Mouse (Mus musculus) sigmoid colon, adult 10 weeks (tissue): Measurements from ENCODE around the gene Art1. TPM values are rescaled to one million over a fixed set of nuclear protein-coding genes. Genes with fewer than 3 reads are reported as not detected.

Experiments
- polyA plus RNA-seq: library from polyadenylated mRNA; stranded (reverse); fragments of 350-450 nt; fragmentation: Illumina TruSeq; extraction: RNeasy Lipid Tissue Mini Kit (QIAGEN cat#74804); gene quantifications from one replicate; pipeline ENCODE4 v1.2.3, GENCODE M21; 2014; ENCODE audit warnings: low read depth, low replicate concordance

Gene Art1
- polyA plus RNA-seq: not detected

DNA sequence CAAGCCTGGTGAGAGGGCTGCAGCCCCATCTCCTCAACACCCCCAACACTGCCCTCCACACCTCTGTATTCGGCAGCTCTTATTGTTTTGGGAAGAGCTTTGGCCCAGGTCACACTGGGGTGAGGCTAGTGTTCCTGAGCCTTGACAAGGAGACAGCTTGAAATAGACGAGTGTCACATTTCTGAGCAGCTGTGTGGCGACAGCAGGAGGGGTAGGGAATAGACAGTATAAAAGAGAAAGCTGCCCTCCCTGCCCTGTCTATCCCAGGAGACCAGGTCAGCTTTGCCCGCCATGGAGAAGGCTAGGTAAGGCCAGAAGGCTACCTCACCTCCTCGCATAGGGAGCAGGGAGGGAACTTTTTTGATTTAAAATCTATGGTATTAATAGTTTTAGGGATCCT is at the start of gene Art1:
Gene Art1, plus strand, starts transcription at position 257 of the 400 bp plus-strand sequence.

DNA sequence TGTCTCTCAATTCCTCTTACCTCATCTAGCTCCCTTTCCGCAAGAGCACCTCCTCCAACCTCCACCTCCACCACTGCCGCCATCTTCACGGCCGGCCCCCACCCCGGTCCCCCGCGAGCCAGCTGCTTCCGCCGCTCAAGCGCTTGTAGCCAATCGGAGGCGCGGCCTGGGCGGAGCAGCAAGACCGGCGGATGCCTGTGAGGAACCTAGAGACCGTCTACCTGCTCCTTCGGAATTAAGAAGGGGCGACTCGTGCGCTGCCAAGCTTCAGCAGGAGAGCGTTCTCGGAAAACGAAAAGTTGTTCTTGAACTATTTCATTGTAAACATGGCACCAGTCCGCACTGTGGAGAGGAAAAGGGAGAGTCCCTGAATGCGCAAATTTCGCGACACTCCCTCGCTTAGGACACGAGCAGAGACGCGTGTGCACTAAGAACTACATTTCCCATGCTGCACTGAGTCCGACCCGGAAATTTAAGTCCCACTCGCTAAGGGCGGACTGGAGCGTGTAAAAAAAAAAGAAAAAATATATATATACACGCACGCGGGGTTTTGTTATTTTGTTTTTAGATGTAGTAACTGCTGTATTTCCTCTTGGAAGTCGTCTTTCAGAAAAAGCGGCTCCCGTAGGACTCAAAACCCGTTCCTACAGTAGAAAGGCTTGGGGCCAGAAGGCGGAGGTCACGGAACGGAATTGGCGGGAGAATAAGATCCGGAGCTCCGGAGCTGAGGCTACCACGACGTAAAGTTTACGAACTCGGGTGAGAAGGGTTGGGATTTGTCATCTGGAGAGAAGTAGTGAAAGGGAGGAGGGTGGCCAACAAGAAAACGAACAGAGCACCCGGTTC is 36.3 kb upstream of the Art1 start, which contains the start of the genes Rnf121, Xndc1 and Xntrpc:
Gene Rnf121, minus strand, starts transcription at position 424 of the 846 bp plus-strand sequence.
Gene Xndc1, plus strand, starts transcription at position 466 of the 846 bp plus-strand sequence.
Gene Xntrpc, plus strand, starts transcription at position 668 of the 846 bp plus-strand sequence.

DNA sequence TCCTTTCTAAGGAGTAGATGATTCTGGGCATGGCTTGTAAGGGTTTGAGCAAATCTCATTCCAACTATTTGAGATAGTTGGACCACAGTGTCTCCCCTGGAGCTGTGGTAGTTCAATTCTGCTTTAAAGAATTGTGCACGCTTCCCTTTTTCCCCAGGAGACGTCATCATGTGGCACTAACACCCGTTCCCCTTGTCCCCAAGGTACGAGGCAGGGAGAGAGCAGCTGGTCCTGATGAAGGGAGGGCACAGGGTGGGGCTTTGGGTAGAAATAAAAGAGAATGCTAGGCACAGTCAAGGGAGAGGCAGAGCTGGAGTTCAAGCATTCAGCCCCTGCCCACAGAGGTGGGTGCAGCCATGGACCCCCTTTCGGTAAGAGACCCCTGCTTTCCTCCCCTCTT is 18.7 kb upstream of the Art1 start, which contains the start of gene Trpc2:
Gene Trpc2, plus strand, starts transcription at position 301 of the 400 bp plus-strand sequence.

GRCm38 (mm10) chr7:102109171-102109570 is 7.6 kb downstream of the Art1 start, which contains the start of gene Art5:
Gene Art5 (minus strand): TSS chr7:102109489.

DNA sequence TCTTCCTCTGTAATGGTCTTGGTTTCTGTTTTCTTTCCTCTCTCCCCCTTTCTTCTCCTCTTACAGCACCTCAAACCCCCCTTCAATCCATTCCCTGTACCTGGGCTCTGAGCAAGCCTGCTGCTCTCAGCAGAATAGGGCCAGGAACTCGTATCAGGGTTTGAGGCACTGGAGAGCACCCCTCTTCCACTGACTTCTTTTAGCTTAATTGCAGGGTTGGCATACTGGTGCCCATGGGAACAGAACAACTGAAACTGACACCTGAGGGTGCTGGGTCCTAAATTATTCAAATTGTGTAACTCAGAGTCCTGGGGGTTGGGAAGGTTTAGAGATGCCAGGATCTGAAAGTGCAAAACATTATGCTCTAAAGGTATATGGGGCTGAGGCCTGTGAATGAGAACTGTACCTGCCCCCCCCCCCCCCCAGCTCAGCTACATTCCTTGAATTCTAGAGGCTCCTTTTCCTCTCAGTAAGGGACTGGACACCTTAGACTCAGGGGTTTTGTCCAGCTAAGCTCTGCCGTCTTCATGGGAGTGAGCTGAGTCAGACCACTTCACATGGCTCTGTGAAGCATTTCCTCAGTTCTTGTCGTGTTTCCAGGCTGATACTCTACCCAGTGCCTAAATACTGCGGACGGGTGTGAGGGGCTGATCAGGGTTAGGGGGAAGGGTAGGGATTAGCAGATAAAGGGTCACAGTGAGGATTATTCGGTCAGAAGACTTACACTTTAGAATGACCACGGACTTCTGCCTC is 15.2 kb downstream of the Art1 start, which contains the start of gene Chrna10:
Gene Chrna10, minus strand, starts transcription at position 250 of the 753 bp plus-strand sequence.

Other genes with a start within 250 kb of the Art1 start
- 1.2 TPM for gene Folr2, start 244.5 kb upstream of the Art1 start, polyA plus RNA-seq
- 10.9 TPM for gene Anapc15, start 238.0 kb upstream of the Art1 start, polyA plus RNA-seq
- gene Folr1, start 231.0 kb upstream of the Art1 start, polyA plus RNA-seq: not detected
- 11.3 TPM for gene Lamtor1, start 195.8 kb upstream of the Art1 start, polyA plus RNA-seq
- gene Tomt, start 195.4 kb upstream of the Art1 start, polyA plus RNA-seq: not detected
- gene Lrrc51, start 167.8 kb upstream of the Art1 start, polyA plus RNA-seq: 5.4 TPM
- gene Numa1, start 167.6 kb upstream of the Art1 start, polyA plus RNA-seq: 86.8 TPM
- 8.7 TPM for gene Il18bp, start 83.1 kb upstream of the Art1 start, polyA plus RNA-seq
- 18.5 TPM for gene Rnf121, start 36.3 kb upstream of the Art1 start, polyA plus RNA-seq
- gene Xndc1, start 36.2 kb upstream of the Art1 start, polyA plus RNA-seq: 17.0 TPM
- gene Xntrpc, start 36.0 kb upstream of the Art1 start, polyA plus RNA-seq: 0.25 TPM
- gene Trpc2, start 18.6 kb upstream of the Art1 start, polyA plus RNA-seq: not detected
- gene Art5, start 7.7 kb downstream of the Art1 start, polyA plus RNA-seq: not detected
- not detected for gene Chrna10, start 15.1 kb downstream of the Art1 start, polyA plus RNA-seq
- 44.0 TPM for gene Nup98, start 108.4 kb downstream of the Art1 start, polyA plus RNA-seq
- gene Pgap2, start 108.5 kb downstream of the Art1 start, polyA plus RNA-seq: 94.1 TPM
- 3.7 TPM for gene Rhog, start 154.3 kb downstream of the Art1 start, polyA plus RNA-seq
- gene Stim1, start 166.1 kb downstream of the Art1 start, polyA plus RNA-seq: 23.3 TPM